14 mouse cellular contexts compared by ENCODE assay signal in genomic region chr9:116252788-116253187, GRCm38 (mm10).
DNase-seq lines count a peak whose midpoint lies in the region; ATAC-seq and TF ChIP-seq lines count a peak whose summit lies in the region.
"Had no signal": no experiment of that assay in that cellular context is flagged by ENCODE, and none has a peak within 500 bp of the region (broad histone marks: within the 10 kb centered on the region; RNA-seq: fewer than 3 reads in every experiment).

No protein-coding gene starts in this region.

- TF ChIP-seq EP300 in heart, adult 2 months (IDR thresholded peaks at IDR 0.05; ENCODE audit: insufficient read depth, low read depth, low read length), result no peak

- peaks cover 9% of the 10 kb centered on the region for H3K4me1 ChIP-seq in heart, adult 2 months (ENCODE audit: control insufficient read depth, insufficient read depth, low read length)
- H3K4me1 ChIP-seq in lung, embryonic 15.5 days, result peaks cover 15% of the 10 kb centered on the region
- peaks cover 3% of the 10 kb centered on the region; the same call in 1 of the 2 replicates for H3K4me1 ChIP-seq in lung, adult 2 months (ENCODE audit: control insufficient read depth, insufficient read depth, low read length)
- no peaks in the 10 kb centered on the region for H3K4me1 ChIP-seq in neural tube, embryonic 14.5 days (ENCODE audit: control insufficient read depth, insufficient read depth, low read length)

- no peak overlapping the region for H3K4me2 ChIP-seq in lung, embryonic 15.5 days
- H3K4me2 ChIP-seq in neural tube, embryonic 14.5 days (ENCODE audit: low read depth, low read length), result no peak overlapping the region
- H3K4me2 ChIP-seq: liver, embryonic 11.5 days had no signal

- H3K4me3 ChIP-seq in heart, adult 2 months, result no peak overlapping the region
- no peak overlapping the region for H3K4me3 ChIP-seq in lung, embryonic 15.5 days
- no peak overlapping the region for H3K4me3 ChIP-seq in lung, adult 2 months (replicated peaks; ENCODE audit: extremely low read depth, low read depth, low read length)
- no peak overlapping the region for H3K4me3 ChIP-seq in neural tube, embryonic 14.5 days (ENCODE audit: low read depth, low read length)

- no peak overlapping the region for H3K9ac ChIP-seq in heart, adult 2 months (ENCODE audit: low read depth, low read length)
- H3K9ac ChIP-seq in lung, embryonic 15.5 days, result no peak overlapping the region
- no peak overlapping the region for H3K9ac ChIP-seq in neural tube, embryonic 14.5 days (replicated peaks; ENCODE audit: low read depth, low read length)

- intact Hi-C loops in heart, adult 2 months (cut with DNase I), result loop anchor here (2.0 kb wide), 1 partner anchor 24 kb away; no protein-coding TSS in a partner anchor
- intact Hi-C loops in heart, postnatal 14 days (cut with DNase I), result no loop called here

- no peak for TF ChIP-seq CTCF in heart, adult 2 months (IDR thresholded peaks at IDR 0.05)
- no peak for TF ChIP-seq CTCF in lung, adult 2 months (IDR thresholded peaks at IDR 0.05; ENCODE audit: insufficient read depth, low read length)

- 84% methylated on average over 8 of the region's 8 CpGs for WGBS in heart, adult 2 months
- 56% methylated on average over 8 of the region's 8 CpGs for WGBS in lung, embryonic 15.5 days
- 83% methylated on average over 8 of the region's 8 CpGs for WGBS in lung, adult 2 months
- 82% methylated on average over 8 of the region's 8 CpGs for WGBS in neural tube, embryonic 14.5 days

- no peak for DNase-seq in heart, adult 2 months
- no peak for DNase-seq in heart, postnatal 14 days
- DNase-seq in lung, adult 2 months, result no peak
- peak; percentile 40 to 50 for DNase-seq in adrenal gland, postnatal 36 days
- no peak for DNase-seq in thymus, adult 18-20 months
- DNase-seq: cerebellum, adult 9-10 months; kidney, adult 11 months; layer of hippocampus, postnatal 36 days; spleen, adult 18-20 months had no signal

- no peaks in the 10 kb centered on the region for H3K9me3 ChIP-seq in lung, embryonic 15.5 days
- no peaks in the 10 kb centered on the region for H3K9me3 ChIP-seq in neural tube, embryonic 14.5 days (ENCODE audit: control insufficient read depth, low read length)

- TF ChIP-seq POLR2A in heart, adult 2 months (IDR thresholded peaks at IDR 0.05; ENCODE audit: insufficient read depth, low read depth, low read length), result no peak
- TF ChIP-seq POLR2A in lung, adult 2 months (IDR thresholded peaks at IDR 0.05; ENCODE audit: borderline replicate concordance, extremely low read depth, low read depth, low read length), result no peak

- ATAC-seq in lung, embryonic 15.5 days (ENCODE audit: borderline replicate concordance, extremely low read depth, low FRiP score, low TSS enrichment), result no peak
- ATAC-seq in neural tube, embryonic 14.5 days (ENCODE audit: low read depth), result no peak

- no peaks in the 10 kb centered on the region for H3K36me3 ChIP-seq in heart, adult 2 months (ENCODE audit: control insufficient read depth, insufficient read depth, low read length)
- no peaks in the 10 kb centered on the region for H3K36me3 ChIP-seq in lung, embryonic 15.5 days
- no peaks in the 10 kb centered on the region for H3K36me3 ChIP-seq in neural tube, embryonic 14.5 days (ENCODE audit: control insufficient read depth, insufficient read depth, low read length)
- H3K36me3 ChIP-seq: G1E had no signal

- peak overlapping the region; percentile 61 for H3K27ac ChIP-seq in heart, adult 2 months
- H3K27ac ChIP-seq in lung, embryonic 15.5 days, result peak overlapping the region; percentile 76
- H3K27ac ChIP-seq in neural tube, embryonic 14.5 days (ENCODE audit: low read depth, low read length), result peak overlapping the region; percentile 66; the same call in 1 of the 2 replicates
- H3K27ac ChIP-seq: macrophage had no signal

- no peaks in the 10 kb centered on the region for H3K27me3 ChIP-seq in heart, adult 2 months (ENCODE audit: control insufficient read depth, insufficient read depth, low read length)
- no peaks in the 10 kb centered on the region for H3K27me3 ChIP-seq in lung, embryonic 15.5 days
- no peaks in the 10 kb centered on the region for H3K27me3 ChIP-seq in neural tube, embryonic 14.5 days (ENCODE audit: control insufficient read depth, insufficient read depth, low read length)

- no peaks in the 10 kb centered on the region for H3K79me2 ChIP-seq in heart, adult 2 months (replicated peaks; ENCODE audit: control insufficient read depth, insufficient read depth, low read length)

Comparison
In these comparisons a context has a peak if more than half of its experiments do, and no peak if none do; other contexts are left out.
1. DNase-seq: peak in adrenal gland, postnatal 36 days (2 of 2); none in heart, adult 2 months (0 of 2), heart, postnatal 14 days (0 of 2), lung, adult 2 months (single experiment) and thymus, adult 18-20 months (0 of 2).
2. Peak in every context shown above with its lines, with median percentiles within 50 percentile points of each other: H3K27ac ChIP-seq.